Mouse (Mus musculus) neural tube, postnatal 0 days (tissue): Measurements from ENCODE around the gene Mrps21. TPM values are rescaled to one million over a fixed set of nuclear protein-coding genes. Genes with fewer than 3 reads are reported as not detected.

Experiments used
- polyA plus RNA-seq: library from polyadenylated mRNA; unstranded; fragments of >200 nt; fragmentation: Nextera tagmentation; extraction: Ambion mirVana; gene quantifications from 2 replicates; pipeline ENCODE4 v1.2.1, GENCODE M21; 2015

The Mrps21 gene
- 266 and 288 TPM in 2 replicates for polyA plus RNA-seq

DNA sequence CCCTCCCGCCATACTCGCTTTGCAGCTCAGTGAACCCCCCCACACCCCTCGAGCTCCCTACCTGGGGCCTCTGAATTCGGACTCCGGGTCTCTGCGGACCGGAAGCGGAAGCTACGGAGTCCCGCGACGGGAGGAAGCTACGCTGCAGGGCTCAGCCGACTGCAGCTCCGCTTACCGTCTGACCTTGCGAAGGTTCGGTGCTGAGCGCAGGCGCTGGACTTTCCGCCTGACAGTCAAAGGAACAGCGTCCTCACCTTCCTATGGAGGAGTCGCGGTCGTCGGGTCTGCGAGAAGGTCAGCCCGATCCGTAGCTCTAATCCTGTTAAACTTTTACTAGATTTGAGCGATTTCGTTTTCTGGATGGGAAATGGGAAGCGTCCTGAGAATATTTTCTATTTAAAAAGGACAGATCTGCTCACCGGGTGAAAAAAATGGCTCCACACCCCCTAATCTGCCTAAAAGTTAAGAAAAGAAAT, at the start of gene Mrps21:
Gene Mrps21 (minus strand): TSS at position 128 of the 476 bp plus-strand sequence.

DNA sequence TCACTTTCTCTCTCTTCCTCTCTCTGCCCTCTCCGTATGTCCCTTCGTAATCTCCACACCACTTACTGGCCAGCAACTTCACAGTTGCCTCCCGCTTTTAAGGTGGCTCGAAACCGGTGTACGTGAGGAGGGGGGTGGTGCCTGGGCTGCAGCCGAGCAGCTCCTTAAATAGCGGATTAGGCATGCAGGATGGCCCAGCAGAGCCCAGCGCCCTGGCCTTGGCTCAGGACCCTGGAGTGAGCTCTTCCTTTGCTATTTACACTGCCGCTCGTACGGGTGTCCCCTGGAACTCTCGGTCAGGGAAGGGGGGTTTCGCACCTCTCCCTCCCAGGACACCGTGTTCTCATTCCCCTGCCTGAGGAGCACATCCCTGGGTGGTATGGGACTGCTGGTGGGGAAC, 33.2 kb upstream of the Mrps21 start, which contains the start of gene Car14:
Gene Car14 (minus strand): TSS at position 124 of the 400 bp plus-strand sequence.

DNA sequence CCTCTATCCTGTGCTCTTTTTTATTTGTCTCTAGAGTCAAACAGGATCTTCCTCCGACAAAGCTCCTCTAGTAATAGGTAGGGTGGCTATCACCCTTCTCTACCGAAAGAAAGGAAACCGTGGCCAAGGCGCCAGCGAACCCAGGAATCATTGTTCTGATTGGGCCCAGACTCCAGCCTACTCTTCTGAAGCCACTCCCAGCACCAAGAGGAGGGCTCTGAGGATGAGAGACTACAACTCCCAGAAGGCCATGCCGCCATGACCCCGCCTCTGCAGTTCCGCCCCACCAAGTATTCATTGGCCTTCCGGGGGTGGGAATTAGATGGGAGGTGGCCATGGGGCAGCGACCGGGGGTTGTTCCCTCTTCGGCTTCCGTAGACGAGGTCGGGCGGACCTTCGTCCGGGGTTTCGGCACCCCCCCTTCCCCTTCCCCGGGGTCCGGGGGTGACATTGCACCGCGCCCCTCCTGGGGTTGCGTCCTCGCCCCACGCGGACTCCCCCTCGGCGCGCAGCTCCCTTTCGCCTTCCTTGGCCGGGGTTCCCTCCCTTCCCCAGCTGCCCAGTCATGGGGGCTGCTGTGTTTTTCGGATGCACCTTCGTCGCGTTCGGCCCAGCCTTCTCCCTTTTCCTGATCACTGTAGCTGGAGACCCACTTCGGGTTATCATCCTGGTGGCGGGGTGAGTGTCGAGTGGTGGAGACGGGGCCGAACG, 22.4 kb upstream of the Mrps21 start, which contains the start of gene Aph1a:
Gene Aph1a (plus strand): TSS at position 364 of the 711 bp plus-strand sequence.

GRCm38 (mm10) chr3:95891211-95892065, 20.1 kb upstream of the Mrps21 start, which contains the start of gene BC028528:
BC028528 (minus strand) TSS chr3:95892005.

GRCm38 (mm10) chr3:95881979-95882815, 10.9 kb upstream of the Mrps21 start, which contains the start of gene Ciart:
Ciart (minus strand) TSS chr3:95882251.

GRCm38 (mm10) chr3:95855502-95856089, 15.7 kb downstream of the Mrps21 start, which contains the start of gene Prpf3:
Prpf3 (minus strand) TSS chr3:95855885.

DNA sequence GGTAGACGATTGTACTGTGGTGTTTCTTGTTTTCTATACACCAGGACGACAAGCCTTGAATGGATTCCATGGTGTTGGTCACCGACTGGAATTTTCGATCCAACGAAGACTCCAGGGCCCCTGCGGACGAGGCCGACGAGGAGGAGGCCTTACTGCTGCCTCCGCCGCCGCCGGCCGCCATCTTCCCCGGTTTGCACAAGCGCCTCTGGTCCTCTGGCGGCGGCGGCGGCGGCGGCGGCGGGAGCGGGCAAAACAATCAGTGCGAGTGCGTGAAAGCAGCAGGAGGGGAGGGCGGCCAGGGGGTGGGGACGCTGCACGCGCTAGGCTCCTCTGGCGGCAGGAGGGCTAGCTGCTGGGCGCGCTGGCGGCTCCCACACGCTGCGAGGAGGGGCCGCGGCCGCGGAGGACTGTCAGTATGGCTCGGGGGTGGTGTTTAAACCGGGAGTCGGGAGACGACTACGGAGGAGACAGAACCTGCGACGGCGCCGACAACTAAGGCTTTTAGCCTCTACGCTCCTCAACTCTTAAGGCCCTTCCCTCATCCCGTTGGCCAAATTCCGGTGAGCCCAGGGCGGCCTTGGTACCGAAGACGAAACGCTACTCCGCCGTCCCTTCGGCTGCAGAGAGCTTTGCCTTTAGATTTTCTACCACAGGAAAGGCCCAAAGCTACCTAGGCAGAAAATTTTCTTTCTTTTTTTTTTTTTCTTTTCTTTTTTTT, 52.6 kb downstream of the Mrps21 start, which contains the start of gene Rprd2:
Gene Rprd2 (minus strand): TSS at position 293 of the 718 bp plus-strand sequence.

Other genes with a start within 250 kb of the Mrps21 start
- gene Ensa, start 246.5 kb downstream of the Mrps21 start, polyA plus RNA-seq = 125 and 136 TPM in 2 replicates
- gene Mcl1, start 212.7 kb downstream of the Mrps21 start, polyA plus RNA-seq = 37.3 and 47.5 TPM in 2 replicates
- gene Adamtsl4, start 183.6 kb downstream of the Mrps21 start, polyA plus RNA-seq = 3.1 TPM in 2 replicates
- gene Ecm1, start 131.9 kb downstream of the Mrps21 start, polyA plus RNA-seq = 13.1 and 19.6 TPM in 2 replicates
- gene Tars2, start 111.3 kb downstream of the Mrps21 start, polyA plus RNA-seq = 36.3 and 41.3 TPM in 2 replicates
- 18.6 and 19.4 TPM in 2 replicates for gene Rprd2, start 52.7 kb downstream of the Mrps21 start, polyA plus RNA-seq
- gene Prpf3, start 15.6 kb downstream of the Mrps21 start, polyA plus RNA-seq = 15.8 and 22.0 TPM in 2 replicates
- gene Ciart, start 10.7 kb upstream of the Mrps21 start, polyA plus RNA-seq = 6.5 and 7.3 TPM in 2 replicates
- 22.7 and 24.3 TPM in 2 replicates for gene BC028528, start 20.5 kb upstream of the Mrps21 start, polyA plus RNA-seq
- 36.6 and 37.6 TPM in 2 replicates for gene Aph1a, start 22.4 kb upstream of the Mrps21 start, polyA plus RNA-seq
- 4.6 and 7.2 TPM in 2 replicates for gene Car14, start 33.2 kb upstream of the Mrps21 start, polyA plus RNA-seq
- 80.1 and 84.7 TPM in 2 replicates for gene Anp32e, start 57.7 kb upstream of the Mrps21 start, polyA plus RNA-seq
- gene Plekho1, start 124.5 kb upstream of the Mrps21 start, polyA plus RNA-seq = 37.5 and 41.6 TPM in 2 replicates
- 56.3 and 64.0 TPM in 2 replicates for gene Vps45, start 186.9 kb upstream of the Mrps21 start, polyA plus RNA-seq
- 13.2 and 16.9 TPM in 2 replicates for gene Otud7b, start 233.0 kb upstream of the Mrps21 start, polyA plus RNA-seq